Mouse (Mus musculus) embryonic facial prominence, embryonic 14.5 days (tissue): ENCODE measurements around the gene Pts. TPM values are rescaled to one million over a fixed set of nuclear protein-coding genes. Genes with fewer than 3 reads are reported as not detected.

ENCODE experiments used
- ATAC-seq: fragments of 200-750 bp; cut with Nextera tagmentation; 2 replicates; pipeline ENCODE4 v1.8.0; 2017; ENCODE audit warnings: low read depth, moderate number of reproducible peaks, moderate TSS enrichment
- DNase-seq: peaks from one replicate; pipeline ENCODE4 v3.0.0-alpha.2; 2015; ENCODE audit warnings: low spot score
- H3K27ac ChIP-seq: fragments of 300-500 bp; sonication (generic); replicated peaks from 2 replicates; pipeline ENCODE4 v1.5.1; 2014; ENCODE audit warnings: low read depth, mild to moderate bottlenecking, low read length, moderate library complexity
- H3K27me3 ChIP-seq: fragments of 300-500 bp; sonication (generic); replicated peaks from 2 replicates; pipeline ENCODE4 v1.6.1; 2014; ENCODE audit warnings: low read length; ENCODE audit not compliant: control insufficient read depth, insufficient read depth
- H3K36me3 ChIP-seq: fragments of 300-500 bp; sonication (generic); 2 replicates; pipeline ENCODE4 v1.6.1; 2014; ENCODE audit warnings: low read length, mixed read lengths; ENCODE audit not compliant: control insufficient read depth, insufficient read depth
- H3K4me1 ChIP-seq: fragments of 300-500 bp; sonication (generic); 2 replicates; pipeline ENCODE4 v1.6.1; 2014; ENCODE audit warnings: antibody characterized with exemption, low read length; ENCODE audit not compliant: control insufficient read depth, insufficient read depth
- H3K4me2 ChIP-seq: fragments of 300-500 bp; sonication (generic); 2 replicates; pipeline ENCODE4 v1.6.1; 2014; ENCODE audit warnings: low read depth, mild to moderate bottlenecking, low read length, moderate library complexity, mixed read lengths
- H3K4me3 ChIP-seq: fragments of 300-500 bp; sonication (generic); 2 replicates; pipeline ENCODE4 v1.5.1; 2014; ENCODE audit warnings: low read depth, mild to moderate bottlenecking, low read length
- H3K9ac ChIP-seq: fragments of 300-500 bp; sonication (generic); 2 replicates; pipeline ENCODE4 v1.6.1; 2014; ENCODE audit warnings: low read depth, mild to moderate bottlenecking, low read length, moderate library complexity, mixed read lengths
- H3K9me3 ChIP-seq: fragments of 300-500 bp; sonication (generic); 2 replicates; pipeline ENCODE4 v1.6.1; 2016; ENCODE audit warnings: low read length; ENCODE audit not compliant: control insufficient read depth
- WGBS: fragments of 180-500 bp; shearing (Covaris S2); extraction: QIAGEN DNeasy Blood & Tissue Kit; methylation state at CpG from one replicate; pipeline ENCODE4 v1.1.7; 2014; 5-methylcytosine and 5-hydroxymethylcytosine counted together
- polyA plus RNA-seq: library from polyadenylated mRNA; unstranded; fragments of >200 nt; fragmentation: Nextera tagmentation; extraction: Ambion mirVana; gene quantifications from 2 replicates; pipeline ENCODE4 v1.2.1, GENCODE M21; 2014

The Pts gene
- polyA plus RNA-seq, 1 experiment from 2014 or later, result 61.3 TPM

- Histone ChIP-seq H3K9me3 (no peaks in the 10 kb centered on the region), H3K36me3 (no peaks in the 10 kb centered on the region), H3K27me3 (no peaks in the 10 kb centered on the region), H3K4me3 (no peak overlapping the region), H3K4me2 (no peak overlapping the region), H3K9ac (no peak overlapping the region), H3K4me1 (no peaks in the 10 kb centered on the region), H3K27ac (no peak overlapping the region)
- 60% methylated on average over 4 of the region's 4 CpGs for WGBS
- DNase-seq (no peak), ATAC-seq (no peak)
These were observed 8.8 kb upstream of the Pts start for GRCm38 (mm10) chr9:50537295-50537694.

DNA sequence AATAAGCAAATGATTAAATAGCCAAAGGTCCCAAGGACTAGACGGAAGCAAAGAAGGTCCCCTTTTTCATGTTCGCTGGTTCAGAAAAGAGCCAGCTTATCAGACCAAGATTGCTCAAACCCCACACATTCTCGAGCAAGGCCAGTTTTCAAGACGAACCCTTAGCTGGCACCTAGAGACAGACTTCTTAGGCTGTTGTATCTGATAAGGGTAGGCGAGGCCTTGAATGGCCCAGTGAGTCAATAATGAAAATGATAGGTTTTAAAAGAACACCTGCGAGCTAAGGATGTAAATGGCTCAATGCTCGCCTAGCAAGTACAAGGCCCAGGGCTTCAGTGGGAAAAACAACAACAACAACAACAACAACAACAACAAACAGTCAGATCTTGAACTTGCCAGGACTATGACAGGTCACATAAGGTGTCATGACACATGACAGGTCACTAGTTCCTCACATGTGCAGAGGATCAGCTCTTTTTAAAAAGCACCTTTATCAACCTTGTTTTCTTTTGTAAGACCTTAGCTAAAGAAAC, 8.1 kb upstream of the Pts start:
- no peak overlapping the region for H3K4me3 ChIP-seq
- no peak overlapping the region for H3K9ac ChIP-seq
- ATAC-seq (no peak), DNase-seq (no peak)
- H3K4me1 ChIP-seq, result no peaks in the 10 kb centered on the region
- no peaks in the 10 kb centered on the region for H3K27me3 ChIP-seq
- H3K36me3 ChIP-seq, result no peaks in the 10 kb centered on the region
- WGBS, result 81% methylated on average over 7 of the region's 7 CpGs
- H3K27ac ChIP-seq, result no peak overlapping the region
- no peak overlapping the region for H3K4me2 ChIP-seq
- H3K9me3 ChIP-seq, result no peaks in the 10 kb centered on the region

DNA sequence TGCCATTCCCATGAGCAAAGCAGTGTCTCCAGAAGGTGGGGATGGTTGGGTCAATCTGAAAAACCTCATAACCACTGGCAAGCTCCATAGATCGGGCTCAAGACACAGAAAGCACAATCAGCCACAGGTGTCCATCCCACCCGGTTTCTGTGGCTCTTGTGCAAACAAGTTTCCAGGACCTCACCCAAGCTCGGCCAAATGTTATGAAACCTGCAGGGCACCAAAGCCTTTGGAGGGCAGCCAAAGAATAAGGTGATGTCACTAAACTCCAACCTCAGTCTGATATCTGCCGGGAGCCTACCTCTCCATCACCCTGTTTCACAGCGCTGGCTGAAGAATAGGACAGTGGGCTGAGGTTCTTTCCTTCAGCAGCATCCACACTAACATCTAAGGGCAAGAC, 7.4 kb upstream of the Pts start:
- H3K4me3 ChIP-seq, result no peak overlapping the region
- WGBS, result 68% methylated on average over 5 of the region's 5 CpGs
- DNase-seq (no peak), ATAC-seq (no peak)
- H3K27me3 ChIP-seq, result no peaks in the 10 kb centered on the region
- H3K4me2 ChIP-seq, result no peak overlapping the region
- H3K36me3 ChIP-seq, result no peaks in the 10 kb centered on the region
- no peaks in the 10 kb centered on the region for H3K9me3 ChIP-seq
- no peak overlapping the region for H3K9ac ChIP-seq
- H3K27ac ChIP-seq, result no peak overlapping the region
- H3K4me1 ChIP-seq, result no peaks in the 10 kb centered on the region

GRCm38 (mm10) chr9:50533791-50534190, 5.3 kb upstream of the Pts start:
- Histone ChIP-seq H3K4me3 (no peak overlapping the region), H3K9ac (no peak overlapping the region), H3K9me3 (no peaks in the 10 kb centered on the region), H3K27me3 (no peaks in the 10 kb centered on the region), H3K36me3 (no peaks in the 10 kb centered on the region), H3K27ac (no peak overlapping the region), H3K4me1 (no peaks in the 10 kb centered on the region), H3K4me2 (no peak overlapping the region)
- no peak for DNase-seq
- WGBS, result 71% methylated on average over 3 of the region's 3 CpGs
- ATAC-seq, result no peak

GRCm38 (mm10) chr9:50533328-50533727, 4.8 kb upstream of the Pts start:
- H3K4me2 ChIP-seq, result no peak overlapping the region
- H3K4me3 ChIP-seq, result no peak overlapping the region
- H3K9me3 ChIP-seq, result no peaks in the 10 kb centered on the region
- WGBS, result 81% methylated on average over 11 of the region's 11 CpGs
- no peak for ATAC-seq
- H3K4me1 ChIP-seq, result no peaks in the 10 kb centered on the region
- H3K27ac ChIP-seq, result no peak overlapping the region
- H3K9ac ChIP-seq, result no peak overlapping the region
- H3K36me3 ChIP-seq, result no peaks in the 10 kb centered on the region
- DNase-seq, result no peak
- H3K27me3 ChIP-seq, result no peaks in the 10 kb centered on the region

- H3K36me3 ChIP-seq, result no peaks in the 10 kb centered on the region
These were observed 2.4 kb upstream of the Pts start for GRCm38 (mm10) chr9:50530890-50531289.

GRCm38 (mm10) chr9:50527860-50528259, 664 bp downstream of the Pts start:
- Histone ChIP-seq H3K27ac (no peak overlapping the region), H3K4me3 (peak overlapping the region; percentile 62), H3K4me1 (peaks cover 6% of the 10 kb centered on the region), H3K9ac (peak overlapping the region; percentile 67), H3K4me2 (peak overlapping the region; percentile 54), H3K9me3 (no peaks in the 10 kb centered on the region), H3K27me3 (no peaks in the 10 kb centered on the region), H3K36me3 (no peaks in the 10 kb centered on the region)
- whole genome bisulfite sequencing, result 38% methylated on average over 7 of the region's 7 CpGs
- no peak for DNase-seq
- ATAC-seq, result no peak

More at GRCm38 (mm10) chr9:50530890-50531289, 2.4 kb upstream of the Pts start:
- DNase-seq (peak; percentile 69), ATAC-seq (peak; percentile 19; the same call in 1 of the 2 replicates)
- Histone ChIP-seq H3K4me3 (no peak overlapping the region), H3K9me3 (no peaks in the 10 kb centered on the region), H3K4me2 (no peak overlapping the region), H3K27me3 (no peaks in the 10 kb centered on the region), H3K27ac (no peak overlapping the region), H3K9ac (no peak overlapping the region), H3K4me1 (peaks cover 6% of the 10 kb centered on the region)
- WGBS, result 19% methylated on average over 2 of the region's 2 CpGs

DNA sequence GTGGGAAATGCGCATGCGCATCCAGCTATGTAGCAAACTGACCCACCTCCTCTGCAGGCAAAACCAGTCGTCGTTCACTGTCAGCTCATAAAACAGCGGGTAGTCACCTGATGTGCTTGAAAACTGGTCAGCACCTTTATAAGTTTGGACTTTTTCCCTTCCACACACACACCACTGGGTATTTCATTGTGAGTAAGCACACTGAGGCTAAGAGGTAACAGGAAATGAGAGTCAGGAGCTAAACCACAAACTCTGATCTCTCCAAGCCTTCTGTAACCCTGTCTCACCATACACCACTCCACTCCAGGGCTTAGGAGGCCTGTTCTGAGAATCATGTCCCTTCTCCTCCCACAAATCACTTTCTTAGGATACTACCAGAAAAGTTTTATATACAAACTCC, 2.9 kb downstream of the Pts start:
- Histone ChIP-seq H3K4me2 (no peak overlapping the region), H3K36me3 (no peaks in the 10 kb centered on the region), H3K27me3 (no peaks in the 10 kb centered on the region), H3K4me3 (no peak overlapping the region), H3K9me3 (no peaks in the 10 kb centered on the region), H3K9ac (no peak overlapping the region), H3K27ac (no peak overlapping the region), H3K4me1 (peaks cover 6% of the 10 kb centered on the region)
- DNase-seq, result no peak
- WGBS, result 83% methylated on average over 5 of the region's 5 CpGs
- ATAC-seq, result no peak

DNA sequence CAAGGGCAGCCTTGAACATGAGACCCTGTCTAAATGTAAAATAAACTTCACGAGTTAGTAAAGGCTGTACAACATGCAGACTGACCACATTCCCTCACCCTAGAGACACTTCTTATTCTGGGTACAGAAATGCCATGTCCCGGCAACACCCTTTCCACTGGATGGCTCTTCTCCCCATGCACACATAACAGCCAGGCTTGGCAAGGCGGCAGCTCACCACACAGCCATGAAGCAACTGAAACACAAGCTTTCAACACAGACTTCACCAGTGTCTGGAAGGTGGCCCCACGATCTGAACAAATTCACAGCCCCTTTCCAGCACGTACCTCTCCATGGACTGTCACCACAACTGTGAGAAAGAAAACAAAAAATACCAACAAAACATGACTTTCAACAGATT, 3.6 kb downstream of the Pts start:
- H3K36me3 ChIP-seq, result no peaks in the 10 kb centered on the region
- H3K4me3 ChIP-seq, result no peak overlapping the region
- H3K27me3 ChIP-seq, result no peaks in the 10 kb centered on the region
- ATAC-seq, result no peak
- no peak for DNase-seq
- H3K9me3 ChIP-seq, result no peaks in the 10 kb centered on the region
- H3K9ac ChIP-seq, result no peak overlapping the region
- no peak overlapping the region for H3K27ac ChIP-seq
- peaks cover 6% of the 10 kb centered on the region for H3K4me1 ChIP-seq
- WGBS, result 85% methylated on average over 5 of the region's 5 CpGs
- H3K4me2 ChIP-seq, result no peak overlapping the region
